Mouse (Mus musculus): ENCODE data around the gene Tenm4. TPM values are rescaled to one million over a fixed set of nuclear protein-coding genes. Genes with fewer than 3 reads are reported as not detected.

Tenm4 gene
- total RNA-seq, 2 experiments from 2014 or later: 1.0 to 1.9 TPM

DNA sequence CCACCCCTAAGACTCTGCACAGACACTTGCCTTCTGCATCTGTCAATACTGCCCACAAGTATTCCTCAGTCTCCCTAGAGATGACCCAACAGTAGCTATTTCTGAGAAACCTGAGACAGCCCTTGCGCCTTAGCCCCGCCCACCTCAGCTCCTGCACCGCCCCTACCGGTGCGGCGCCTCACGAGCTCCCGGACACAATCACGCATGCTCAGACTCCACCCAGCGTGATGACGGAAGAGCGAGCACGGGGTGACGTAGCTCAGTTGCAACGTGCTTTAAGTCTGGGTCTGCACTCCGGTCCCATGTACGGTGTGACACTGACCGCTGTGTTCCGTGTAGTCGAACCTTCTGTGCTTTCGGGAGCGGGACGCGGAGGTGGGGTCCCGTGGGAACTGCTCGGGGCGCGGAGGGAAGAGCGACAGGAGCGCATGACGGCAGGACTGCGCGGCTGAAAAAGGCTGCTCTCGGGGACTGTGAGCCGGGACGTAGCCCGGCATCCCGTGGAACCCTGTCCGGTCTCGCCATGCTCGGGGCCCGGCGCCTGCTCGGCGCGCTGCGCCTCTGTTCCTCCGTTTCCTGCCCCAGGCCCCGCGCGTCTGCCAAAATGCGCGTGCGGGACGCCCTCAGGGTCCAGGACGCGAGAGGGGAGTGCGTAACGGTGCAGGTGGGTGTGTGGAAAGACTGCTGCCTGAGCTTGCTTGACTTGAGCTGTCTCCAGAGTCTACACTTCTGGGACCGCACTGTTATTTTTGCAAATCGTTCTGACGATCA lies 780.4 kb downstream of the Tenm4 start, which contains the start of gene Nars2:
Gene Nars2, plus strand, starts transcription at position 225 of the 771 bp plus-strand sequence.
- DNase-seq (ENCODE audit: low spot score): peak; percentile 90

GRCm38 (mm10) chr7:96952094-96952493 lies 781.0 kb downstream of the Tenm4 start:
- no peak for DNase-seq (ENCODE audit: low spot score)

- no peak for DNase-seq (ENCODE audit: low spot score)
Measured at GRCm38 (mm10) chr7:96959168-96959567, 788.1 kb downstream of the Tenm4 start.

Small RNA genes within 50 kb of the gene (microRNA-seq; reads per million reads assigned to microRNA genes)
- not detected for gene Mir6394
- gene Mir708: 91.4 reads per million, percentile 58 among the genes with 10 or more reads in this experiment
